Comparison of ENCODE assay signal across 9 mouse cellular contexts in genomic region chr16:97670131-97671038, GRCm38 (mm10). TPM values are rescaled to one million over a fixed set of nuclear protein-coding genes. Genes with fewer than 3 reads are reported as not detected.
DNase-seq lines count a peak whose midpoint lies in the region; ATAC-seq and TF ChIP-seq lines count a peak whose summit lies in the region.
"Had no signal": no experiment of that assay in that cellular context is flagged by ENCODE, and none has a peak within 500 bp of the region (broad histone marks: within the 10 kb centered on the region; RNA-seq: fewer than 3 reads in every experiment).

No protein-coding gene starts in this region.

- DNase-seq in ovary, postnatal 14 days (ENCODE audit: low spot score): peak; percentile 6
- no peak for DNase-seq in ovary, adult 18-20 months (ENCODE audit: low spot score)
- DNase-seq in cerebellum, postnatal 36 days: peak; percentile 23 to 36
- DNase-seq in kidney, postnatal 36 days: peak; percentile 57 to 66
- no peak for DNase-seq in adrenal gland, postnatal 14 days

- peak; percentile 69; the same call in 1 of the 2 replicates for TF ChIP-seq CTCF in small intestine, adult 2 months (IDR thresholded peaks at IDR 0.05; ENCODE audit: extremely low read depth, insufficient read length, insufficient replicate concordance, low read depth, low read length)

- H3K4me3 ChIP-seq in small intestine, adult 2 months (ENCODE audit: low read depth, low read length): no peak overlapping the region
- no peak overlapping the region for H3K4me3 ChIP-seq in hindbrain, embryonic 13.5 days

- H3K36me3 ChIP-seq in small intestine, adult 2 months (ENCODE audit: control insufficient read depth, insufficient read depth, low read length): no peaks in the 10 kb centered on the region
- H3K36me3 ChIP-seq in hindbrain, embryonic 13.5 days: no peaks in the 10 kb centered on the region

- ATAC-seq in hindbrain, embryonic 13.5 days (ENCODE audit: low FRiP score): no peak

- H3K9ac ChIP-seq in hindbrain, embryonic 13.5 days: no peak overlapping the region

- H3K27me3 ChIP-seq in small intestine, adult 2 months (ENCODE audit: control insufficient read depth, insufficient read depth, low read length): no peaks in the 10 kb centered on the region
- H3K27me3 ChIP-seq in hindbrain, embryonic 13.5 days: no peaks in the 10 kb centered on the region

- peaks cover 29% of the 10 kb centered on the region; the same call in 1 of the 2 replicates for H3K4me1 ChIP-seq in small intestine, adult 2 months (ENCODE audit: control insufficient read depth, insufficient read depth, insufficient read length, low read length)
- H3K4me1 ChIP-seq in hindbrain, embryonic 13.5 days (replicated peaks): no peaks in the 10 kb centered on the region

- TF ChIP-seq POLR2A in small intestine, adult 2 months (IDR thresholded peaks at IDR 0.05; ENCODE audit: low read depth, low read length): no peak

- H3K9me3 ChIP-seq in hindbrain, embryonic 13.5 days: no peaks in the 10 kb centered on the region

- WGBS in small intestine, adult 2 months: 35% methylated on average over 8 of the region's 8 CpGs
- 82% methylated on average over 8 of the region's 8 CpGs for WGBS in hindbrain, embryonic 13.5 days

- no peak overlapping the region for H3K4me2 ChIP-seq in hindbrain, embryonic 13.5 days

- peak overlapping the region; percentile 89 for H3K27ac ChIP-seq in small intestine, adult 2 months (ENCODE audit: insufficient read depth, low read depth, low read length)
- no peak overlapping the region for H3K27ac ChIP-seq in hindbrain, embryonic 13.5 days

RNA-seq across cellular contexts. Expression of gene Tmprss2, which starts 59.4 kb away (rescaled TPM):
- polyA plus RNA-seq in small intestine, adult 2 months (2012; rRNA removed): 39.8 and 71.1 TPM in 2 replicates
- polyA plus RNA-seq in hindbrain, embryonic 13.5 days (2015; fragmentation: Nextera tagmentation; extraction: Ambion mirVana): 0.19 TPM in 1 of 2 replicates, not detected in the other
- total RNA-seq in adrenal gland, postnatal 14 days (2021): 0.56 and 1.7 TPM in 2 replicates
- total RNA-seq: layer of hippocampus, postnatal 25 days; neutrophil, adult 5-6 weeks had no signal

Comparison
In these comparisons a context has a peak if more than half of its experiments do, and no peak if none do; other contexts are left out.
1. DNase-seq: peak in ovary, postnatal 14 days (single experiment), cerebellum, postnatal 36 days (2 of 2) and kidney, postnatal 36 days (2 of 2); none in ovary, adult 18-20 months (single experiment) and adrenal gland, postnatal 14 days (single experiment).
2. RNA of gene Tmprss2, which starts 59.4 kb away (polyA plus RNA-seq): 39.8 to 71.1 TPM in small intestine, adult 2 months; 0.19 TPM in hindbrain, embryonic 13.5 days; every median in the first group is over 10 times any median in the second.